In the genomic region with DNA sequence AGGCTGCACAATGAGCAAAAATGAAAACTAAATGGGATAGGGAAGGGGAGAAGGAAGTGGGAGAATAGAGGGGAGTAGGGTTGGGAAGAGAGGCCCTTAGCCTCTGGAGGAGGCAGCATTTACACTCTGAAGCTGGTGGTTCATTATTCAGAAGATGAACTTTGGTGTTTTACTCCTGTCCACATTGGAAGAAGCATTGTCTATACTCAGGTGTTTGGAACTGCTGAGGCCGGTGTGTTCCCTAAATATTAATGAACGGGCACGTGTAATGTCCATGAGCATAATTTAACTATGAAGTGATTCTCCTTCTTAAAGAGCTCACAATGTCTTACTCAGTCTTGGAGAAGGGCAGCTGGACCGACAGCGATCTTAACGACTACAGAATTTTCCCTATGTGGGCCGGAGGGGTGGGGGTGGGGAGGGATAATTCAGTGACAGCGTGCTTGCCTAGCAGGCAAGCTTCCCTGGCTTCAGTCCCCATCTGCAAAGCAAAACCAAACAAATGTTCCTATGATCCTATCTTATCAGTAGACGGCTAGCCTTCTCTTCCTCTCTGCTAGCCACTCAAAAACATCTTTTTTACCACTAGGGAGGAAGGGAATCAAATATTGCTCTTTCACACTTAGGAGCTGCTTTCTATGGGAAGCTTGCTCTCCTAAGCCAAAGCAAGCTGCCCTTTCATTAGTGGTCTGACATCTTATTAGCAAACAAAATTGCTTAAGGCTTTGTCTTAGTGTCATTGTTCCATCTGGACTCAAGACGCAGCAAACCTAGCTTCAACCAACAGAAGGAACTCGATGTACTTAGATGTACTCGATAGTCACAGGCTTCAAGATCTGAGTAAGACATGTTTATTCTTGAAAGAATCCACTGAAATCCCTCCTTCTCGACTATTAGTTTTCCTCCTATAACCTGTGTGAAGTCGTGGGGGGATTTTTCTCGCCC, we compare ENCODE assay signal across 8 mouse cellular contexts. TPM values are rescaled to one million over a fixed set of nuclear protein-coding genes. Genes with fewer than 3 reads are reported as not detected.
DNase-seq lines count a peak whose midpoint lies in the region; ATAC-seq and TF ChIP-seq lines count a peak whose summit lies in the region.

No protein-coding gene starts in this region.

- H3K27me3 ChIP-seq in neural tube, embryonic 11.5 days (ENCODE audit: control insufficient read depth, insufficient read depth, low read length): no peaks in the 10 kb centered on the region
- no peaks in the 10 kb centered on the region for H3K27me3 ChIP-seq in forebrain, embryonic 11.5 days (ENCODE audit: control insufficient read depth, insufficient read depth, low read length)
- H3K27me3 ChIP-seq in liver, adult 2 months (ENCODE audit: control insufficient read depth, insufficient read depth, low read length): no peaks in the 10 kb centered on the region
- H3K27me3 ChIP-seq in stomach, embryonic 14.5 days (ENCODE audit: control insufficient read depth, insufficient read depth, low read length): no peaks in the 10 kb centered on the region

- H3K27ac ChIP-seq in neural tube, embryonic 11.5 days (ENCODE audit: low read depth, low read length): no peak overlapping the region
- H3K27ac ChIP-seq in forebrain, embryonic 11.5 days (ENCODE audit: low read depth, low read length): 0 out of 2 replicates have a peak overlapping the region, but pooled peaks have one; percentile 15
- H3K27ac ChIP-seq in liver, adult 2 months (replicated peaks; ENCODE audit: insufficient read depth, low read depth, low read length): peak overlapping the region; percentile 99
- peak overlapping the region; percentile 89 for H3K27ac ChIP-seq in stomach, embryonic 14.5 days (ENCODE audit: low read length)

- no peaks in the 10 kb centered on the region for H3K9me3 ChIP-seq in neural tube, embryonic 11.5 days (ENCODE audit: control insufficient read depth, low read length)
- no peaks in the 10 kb centered on the region for H3K9me3 ChIP-seq in forebrain, embryonic 11.5 days (ENCODE audit: control insufficient read depth, low read length)
- no peaks in the 10 kb centered on the region for H3K9me3 ChIP-seq in stomach, embryonic 14.5 days (ENCODE audit: control insufficient read depth, low read depth, low read length)

- peaks cover 2% of the 10 kb centered on the region; the same call in 1 of the 2 replicates for H3K4me1 ChIP-seq in neural tube, embryonic 11.5 days (ENCODE audit: control insufficient read depth, insufficient read depth, low read length)
- H3K4me1 ChIP-seq in forebrain, embryonic 11.5 days (replicated peaks; ENCODE audit: control insufficient read depth, insufficient read depth, low read length): 0 out of 2 replicates have a peak, but pooled peaks cover 5% of the 10 kb centered on the region
- peaks cover 14% of the 10 kb centered on the region for H3K4me1 ChIP-seq in liver, adult 2 months (ENCODE audit: control insufficient read depth, insufficient read depth, low read length)
- H3K4me1 ChIP-seq in stomach, embryonic 14.5 days (ENCODE audit: control insufficient read depth, insufficient read depth, low read length): peaks cover 2% of the 10 kb centered on the region; the same call in 1 of the 2 replicates

- ATAC-seq in neural tube, embryonic 11.5 days (ENCODE audit: insufficient read depth, low FRiP score, low TSS enrichment): no peak
- no peak for ATAC-seq in forebrain, embryonic 11.5 days (replicated peaks; ENCODE audit: low FRiP score)
- no peak for ATAC-seq in stomach, embryonic 14.5 days (ENCODE audit: insufficient number of reproducible peaks, insufficient read depth, low FRiP score, low read depth)
- no peak for ATAC-seq in cerebellum, adult (ENCODE audit: insufficient number of reproducible peaks, low FRiP score, low TSS enrichment)

- no peak for TF ChIP-seq POLR2A in liver, adult 2 months (IDR thresholded peaks at IDR 0.05; ENCODE audit: extremely low read depth, insufficient read depth, low read length)

- H3K9ac ChIP-seq in neural tube, embryonic 11.5 days (ENCODE audit: low read length): no peak overlapping the region
- H3K9ac ChIP-seq in forebrain, embryonic 11.5 days (ENCODE audit: low read length): peak overlapping the region; percentile 61; the same call in 1 of the 2 replicates
- H3K9ac ChIP-seq in liver, adult 2 months (ENCODE audit: low read depth, low read length): peak overlapping the region; percentile 54; the same call in 1 of the 2 replicates
- no peak overlapping the region; the same call in 1 of the 2 replicates for H3K9ac ChIP-seq in stomach, embryonic 14.5 days (replicated peaks; ENCODE audit: low read depth, low read length)

- H3K4me3 ChIP-seq in neural tube, embryonic 11.5 days (ENCODE audit: low read depth, low read length): peak overlapping the region; percentile 54; the same call in 1 of the 2 replicates
- H3K4me3 ChIP-seq in forebrain, embryonic 11.5 days (ENCODE audit: low read depth, low read length): peak overlapping the region; percentile 48; the same call in 1 of the 2 replicates
- no peak overlapping the region for H3K4me3 ChIP-seq in liver, adult 2 months (ENCODE audit: insufficient read depth, low read depth, low read length)
- peak overlapping the region; percentile 51 for H3K4me3 ChIP-seq in stomach, embryonic 14.5 days (ENCODE audit: low read depth, low read length)

- 42% methylated on average over 15 of the region's 15 CpGs for WGBS in neural tube, embryonic 11.5 days
- 29% methylated on average over 15 of the region's 15 CpGs for WGBS in forebrain, embryonic 11.5 days
- 6% methylated on average over 15 of the region's 15 CpGs for WGBS in liver, adult 2 months
- WGBS in stomach, embryonic 14.5 days: 27% methylated on average over 15 of the region's 15 CpGs

- H3K36me3 ChIP-seq in neural tube, embryonic 11.5 days (ENCODE audit: control insufficient read depth, insufficient read depth, low read length): no peaks in the 10 kb centered on the region
- H3K36me3 ChIP-seq in forebrain, embryonic 11.5 days (ENCODE audit: control insufficient read depth, insufficient read depth, low read length): no peaks in the 10 kb centered on the region
- no peaks in the 10 kb centered on the region for H3K36me3 ChIP-seq in liver, adult 2 months (ENCODE audit: control insufficient read depth, insufficient read depth, low read length)
- no peaks in the 10 kb centered on the region for H3K36me3 ChIP-seq in stomach, embryonic 14.5 days (ENCODE audit: control insufficient read depth, insufficient read depth, low read length)

- no peak for DNase-seq in neural tube, embryonic 11.5 days (ENCODE audit: low spot score)
- no peak for DNase-seq in neural tube, embryonic 10.5 days (ENCODE audit: extremely low spot score, low spot score)
- no peak for DNase-seq in forebrain, embryonic 11.5 days (ENCODE audit: low spot score)
- DNase-seq in liver, adult 2 months (ENCODE audit: extremely low read depth, low read depth, low spot score): peak; percentile 91
- DNase-seq in urinary bladder, postnatal 4 days (ENCODE audit: low spot score in 2 of 2): no peak
- DNase-seq in layer of hippocampus, adult 9-10 months (ENCODE audit: low spot score): no peak

- TF ChIP-seq CTCF in liver, adult 2 months (IDR thresholded peaks at IDR 0.05; ENCODE audit: low read depth, low read length): no peak

- H3K79me2 ChIP-seq in liver, adult 2 months (ENCODE audit: control insufficient read depth, insufficient read depth, low read length): no peaks in the 10 kb centered on the region

- peak overlapping the region; percentile 69 for H3K4me2 ChIP-seq in neural tube, embryonic 11.5 days (ENCODE audit: low read depth)
- peak overlapping the region; percentile 58 for H3K4me2 ChIP-seq in forebrain, embryonic 11.5 days (ENCODE audit: low read depth, low read length, severe bottlenecking)
- H3K4me2 ChIP-seq in stomach, embryonic 14.5 days (replicated peaks; ENCODE audit: low read depth, low read length): peak overlapping the region; percentile 55

RNA-seq across cellular contexts. Expression of a gene that starts 14.5 kb away (rescaled TPM):
- 36.4 and 36.5 TPM in 2 replicates for polyA plus RNA-seq in neural tube, embryonic 11.5 days (2014; fragmentation: Nextera tagmentation; extraction: Ambion mirVana)
- 42.2 and 44.8 TPM in 2 replicates for polyA plus RNA-seq in forebrain, embryonic 11.5 days (2014; fragmentation: Nextera tagmentation; extraction: Ambion mirVana)
- total RNA-seq in liver, adult 2 months (2014; rRNA removed): 96.1 and 102 TPM in 2 replicates
- 12.1 and 15.1 TPM in 2 replicates for polyA plus RNA-seq in liver, adult 2 months (2012; rRNA removed)
- polyA plus RNA-seq in stomach, embryonic 14.5 days (2014; fragmentation: Nextera tagmentation; extraction: Ambion mirVana): 52.3 and 55.1 TPM in 2 replicates

Comparison
In these comparisons a context has a peak if more than half of its experiments do, and no peak if none do; other contexts are left out.
1. H3K9ac ChIP-seq: peak in forebrain, embryonic 11.5 days (single experiment) and liver, adult 2 months (single experiment); none in neural tube, embryonic 11.5 days (single experiment) and stomach, embryonic 14.5 days (single experiment).
2. Peak in every context shown above with its lines, with median percentiles within 50 percentile points of each other: H3K4me2 ChIP-seq.